Mouse (Mus musculus) CH12.LX (cell line): ENCODE measurements around the gene Crp. TPM values are rescaled to one million over a fixed set of nuclear protein-coding genes. Genes with fewer than 3 reads are reported as not detected.

Experiments used
- DNase-seq: peaks from one replicate; pipeline ENCODE4 v3.0.0-alpha.2; 2013; ENCODE audit errors: extremely low read depth
- H3K27ac ChIP-seq: 2 replicates; pipeline ENCODE4 v1.5.1; 2012; ENCODE audit warnings: low read depth, mild to moderate bottlenecking, control low read depth, moderate library complexity; ENCODE audit not compliant: insufficient read depth
- H3K27me3 ChIP-seq: replicated peaks from 2 replicates; pipeline ENCODE3; 2012; ENCODE audit warnings: inconsistent platforms
- H3K36me3 ChIP-seq, 2 experiments: replicated peaks in 1 of 2; 2 replicates each; pipeline versions ENCODE3 to v1.6.1; 2012; ENCODE audit warnings: inconsistent platforms in 1 of 2, low read length in 1 of 2, mild to moderate bottlenecking in 1 of 2, mixed read lengths in 1 of 2, moderate library complexity in 1 of 2; ENCODE audit not compliant: control insufficient read depth in 1 of 2, insufficient read depth in 1 of 2
- H3K4me1 ChIP-seq, 2 experiments: 2 replicates each; pipeline ENCODE4 v1.6.1; 2012; ENCODE audit warnings: inconsistent platforms in 1 of 2, moderate library complexity in 1 of 2; ENCODE audit not compliant: insufficient read depth in 2 of 2, control insufficient read depth in 1 of 2
- H3K4me2 ChIP-seq: 2 replicates; pipeline ENCODE4 v1.6.1; 2012; ENCODE audit warnings: low read depth, mild to moderate bottlenecking, control low read depth; ENCODE audit not compliant: poor library complexity, insufficient read depth, severe bottlenecking
- H3K4me3 ChIP-seq, 3 experiments: fragments of 150-350 bp in 1 of 3; sonication (generic) in 1 of 3; replicated peaks in 1 of 3; 2 replicates each; pipeline versions ENCODE3 to v1.5.1; 2011 to 2012; ENCODE audit warnings: low read depth in 2 of 3, low read length in 2 of 3, mild to moderate bottlenecking in 2 of 3, moderate library complexity in 2 of 3, control low read depth in 1 of 3, improper control_type of control experiment in 1 of 3, inconsistent platforms in 1 of 3, mixed read lengths in 1 of 3; ENCODE audit not compliant: poor library complexity in 1 of 3
- H3K79me2 ChIP-seq: replicated peaks from 2 replicates; pipeline ENCODE4 v1.6.1; 2012; ENCODE audit warnings: mild to moderate bottlenecking, moderate library complexity; ENCODE audit not compliant: control insufficient read depth, poor library complexity, insufficient read depth, severe bottlenecking; ENCODE audit errors: extremely low read depth
- H3K9ac ChIP-seq: 2 replicates; pipeline ENCODE4 v1.6.1; 2012; ENCODE audit warnings: low read depth, mild to moderate bottlenecking, control low read depth, moderate library complexity; ENCODE audit not compliant: insufficient read depth
- H3K9me3 ChIP-seq: replicated peaks from 2 replicates; pipeline ENCODE3; 2012; ENCODE audit warnings: low read length, inconsistent platforms, mixed read lengths
- CHD1 ChIP-seq: IDR thresholded peaks from 2 replicates; pipeline ENCODE4 v1.6.1; 2012; ENCODE audit warnings: low read depth, low read length, improper control_type of control experiment, inconsistent platforms
- CTCF ChIP-seq, 2 experiments: IDR thresholded peaks in 1 of 2; conservative IDR thresholded peaks in 1 of 2; 2 replicates each; pipeline ENCODE4 v1.5.1; 2011 to 2012; ENCODE audit warnings: low read depth in 2 of 2, low read length in 2 of 2, improper control_type of control experiment in 1 of 2, inconsistent platforms in 1 of 2, mild to moderate bottlenecking in 1 of 2, moderate library complexity in 1 of 2
- ELF1 ChIP-seq: IDR thresholded peaks from 2 replicates; pipeline ENCODE4 v1.6.1; 2014; ENCODE audit warnings: low read depth, mild to moderate bottlenecking, inconsistent platforms, low read length, improper control_type of control experiment
- EP300 ChIP-seq: IDR thresholded peaks from 2 replicates; pipeline ENCODE4 v1.6.1; 2011; ENCODE audit warnings: low read length, improper control_type of control experiment
- ETS1 ChIP-seq: conservative IDR thresholded peaks from 2 replicates; pipeline ENCODE4 v1.6.1; 2012; ENCODE audit warnings: low read depth, mild to moderate bottlenecking, inconsistent platforms, low read length, improper control_type of control experiment, moderate library complexity
- GABPA ChIP-seq: IDR thresholded peaks from 2 replicates; pipeline ENCODE4 v1.6.1; 2012; ENCODE audit warnings: low read depth, low read length, improper control_type of control experiment, inconsistent platforms; ENCODE audit not compliant: insufficient replicate concordance
- HCFC1 ChIP-seq: IDR thresholded peaks from 2 replicates; pipeline ENCODE4 v1.6.1; 2012; ENCODE audit warnings: low read depth, mild to moderate bottlenecking, inconsistent platforms, low read length, improper control_type of control experiment
- IRF4 ChIP-seq: IDR thresholded peaks from 2 replicates; pipeline ENCODE4 v1.6.1; 2014; ENCODE audit warnings: low read depth, mild to moderate bottlenecking, inconsistent platforms, low read length, improper control_type of control experiment
- KAT2A ChIP-seq: IDR thresholded peaks from 2 replicates; pipeline ENCODE4 v1.6.1; 2012; ENCODE audit warnings: low read length, improper control_type of control experiment, inconsistent platforms; ENCODE audit not compliant: insufficient replicate concordance
- MAFK ChIP-seq: IDR thresholded peaks from 2 replicates; pipeline ENCODE4 v1.6.1; 2011; ENCODE audit warnings: low read length, improper control_type of control experiment; ENCODE audit not compliant: insufficient replicate concordance
- MAZ ChIP-seq: IDR thresholded peaks from 2 replicates; pipeline ENCODE4 v1.6.1; 2012; ENCODE audit warnings: low read depth, mild to moderate bottlenecking, inconsistent platforms, low read length, improper control_type of control experiment, moderate library complexity
- MEF2A ChIP-seq: IDR thresholded peaks from 2 replicates; pipeline ENCODE4 v1.6.1; 2014; ENCODE audit warnings: low read depth, mild to moderate bottlenecking, inconsistent platforms, low read length, improper control_type of control experiment, borderline replicate concordance
- NELFE ChIP-seq: IDR thresholded peaks from 2 replicates; pipeline ENCODE4 v1.6.1; 2011; ENCODE audit warnings: low read depth, low read length, improper control_type of control experiment
- NRF1 ChIP-seq: IDR thresholded peaks from 2 replicates; pipeline ENCODE4 v1.6.1; 2014; ENCODE audit warnings: low read depth, mild to moderate bottlenecking, inconsistent platforms, low read length, improper control_type of control experiment, moderate library complexity
- PAX5 ChIP-seq: IDR thresholded peaks from 2 replicates; pipeline ENCODE4 v1.6.1; 2012; ENCODE audit warnings: low read length, inconsistent platforms, mixed read lengths
- POLR2A ChIP-seq: IDR thresholded peaks from 2 replicates; pipeline ENCODE4 v1.6.1; 2011; ENCODE audit warnings: low read depth, mild to moderate bottlenecking, improper control_type of control experiment, low read length
- POLR2AphosphoS2 ChIP-seq: IDR thresholded peaks from 2 replicates; pipeline ENCODE4 v1.6.1; 2011; ENCODE audit warnings: low read depth, low read length, improper control_type of control experiment
- RAD21 ChIP-seq: IDR thresholded peaks from 2 replicates; pipeline ENCODE4 v1.6.1; 2011; ENCODE audit warnings: low read depth, mild to moderate bottlenecking, low read length, improper control_type of control experiment, moderate library complexity
- SIN3A ChIP-seq: IDR thresholded peaks from 2 replicates; pipeline ENCODE4 v1.6.1; 2012; ENCODE audit warnings: low read length, improper control_type of control experiment, inconsistent platforms
- SMC3 ChIP-seq: IDR thresholded peaks from 2 replicates; pipeline ENCODE4 v1.6.1; 2011; ENCODE audit warnings: low read depth, low read length, improper control_type of control experiment
- TBP ChIP-seq: conservative IDR thresholded peaks from 2 replicates; pipeline ENCODE4 v1.6.1; 2011; ENCODE audit warnings: low read depth, low read length, improper control_type of control experiment
- UBTF ChIP-seq: IDR thresholded peaks from 2 replicates; pipeline ENCODE4 v1.6.1; 2012; ENCODE audit warnings: low read depth, mild to moderate bottlenecking, inconsistent platforms, low read length, improper control_type of control experiment, moderate library complexity
- USF2 ChIP-seq: conservative IDR thresholded peaks from 2 replicates; pipeline ENCODE4 v1.6.1; 2011; ENCODE audit warnings: low read depth, low read length, improper control_type of control experiment
- ZC3H11A ChIP-seq: IDR thresholded peaks from 2 replicates; pipeline ENCODE4 v1.6.1; 2012; ENCODE audit warnings: low read depth, mild to moderate bottlenecking, inconsistent platforms, low read length, improper control_type of control experiment
- ZMIZ1 ChIP-seq: IDR thresholded peaks from 2 replicates; pipeline ENCODE4 v1.6.1; 2012; ENCODE audit warnings: low read depth, mild to moderate bottlenecking, inconsistent platforms, low read length, improper control_type of control experiment
- ZNF384 ChIP-seq: IDR thresholded peaks from 2 replicates; pipeline ENCODE4 v1.6.1; 2012; ENCODE audit warnings: low read depth, low read length, improper control_type of control experiment, inconsistent platforms
- dilution Hi-C: fragments of 300-500 bp; cut with MboI; formaldehyde crosslinking; loops from 2 replicates; pipeline ENCODE4 v1.14.3; 2020; ENCODE audit warnings: low sequenced_read_pairs; ENCODE audit not compliant: extremely low pct_unique_long_range_greater_than_20kb, extremely low pct_ligation_motif_present
- in situ Hi-C: fragments of 300-500 bp; cut with MboI; formaldehyde crosslinking; loops from 3 replicates; pipeline ENCODE4 v1.14.3; 2019; ENCODE audit warnings: low sequenced_read_pairs, low pct_ligation_motif_present, low pct_unique_long_range_greater_than_20kb, mixed read lengths
- polyA plus RNA-seq: library from polyadenylated mRNA; unstranded; fragments of >175 nt; gene quantifications from 2 replicates; pipeline ENCODE4 v1.2.1, GENCODE M21; 2012; ENCODE audit warnings: low read depth; ENCODE audit not compliant: insufficient read length
- total RNA-seq, 2 experiments: library from RNA; depleted of rRNA; stranded (reverse); fragments of 300-350 nt in 1 of 2; fragments of >200 nt in 1 of 2; gene quantifications; 2 replicates each; pipeline ENCODE4 v1.2.3; 2012 to 2014

Gene Crp
- total and polyA plus RNA-seq, 3 experiments = not detected

- H3K4me3 ChIP-seq = no peak overlapping the region
- H3K4me1 ChIP-seq = no peaks in the 10 kb centered on the region
- no peak overlapping the region for H3K4me2 ChIP-seq
- in situ Hi-C loops = no loop called here
- TF ChIP-seq MAZ (no peak), KAT2A (no peak), GABPA (no peak), HCFC1 (no peak), MEF2A (no peak), NELFE (no peak), ETS1 (no peak), SMC3 (no peak), CHD1 (no peak), CTCF (conservative IDR thresholded peaks at IDR 0.05 in 1 of 2, IDR thresholded peaks at IDR 0.05 in 1 of 2; ENCODE audit: low read depth in 2 of 2, low read length in 2 of 2) (no peak), RAD21 (no peak), POLR2AphosphoS2 (no peak), NRF1 (no peak), MAFK (no peak), PAX5 (no peak), POLR2A (no peak), IRF4 (no peak), ZNF384 (no peak)
- no peak overlapping the region for H3K27ac ChIP-seq
- H3K36me3 ChIP-seq = no peaks in the 10 kb centered on the region
- no peak overlapping the region for H3K9ac ChIP-seq
- H3K79me2 ChIP-seq = no peaks in the 10 kb centered on the region
- dilution Hi-C loops = no loop called here
- DNase-seq = no peak
- no peaks in the 10 kb centered on the region for H3K27me3 ChIP-seq
- H3K9me3 ChIP-seq = no peaks in the 10 kb centered on the region
Measured at GRCm38 (mm10) chr1:172701901-172702300, 4.0 kb downstream of the Crp start.

- H3K4me3 ChIP-seq = no peak overlapping the region
- dilution Hi-C loops (no loop called here), in situ Hi-C loops (no loop called here)
- H3K9ac ChIP-seq = no peak overlapping the region
- peaks cover 0 to 4% of the 10 kb centered on the region in 2 experiments; a peak in 2 of 4 replicates for H3K4me1 ChIP-seq
- no peaks in the 10 kb centered on the region for H3K27me3 ChIP-seq
- no peak for TF ChIP-seq GABPA
- TF ChIP-seq TBP = no peak
- no peak for TF ChIP-seq EP300
- TF ChIP-seq SIN3A = no peak
- no peak for TF ChIP-seq ELF1
- TF ChIP-seq IRF4 = no peak
- TF ChIP-seq ZNF384 = no peak
- no peak for TF ChIP-seq ZC3H11A
- TF ChIP-seq MAFK = no peak
- no peak for TF ChIP-seq UBTF
- no peak for TF ChIP-seq ZMIZ1
- no peak for TF ChIP-seq CHD1
- TF ChIP-seq USF2 = no peak
- no peak for TF ChIP-seq POLR2A
- no peaks in the 10 kb centered on the region for H3K79me2 ChIP-seq
- H3K36me3 ChIP-seq = no peaks in the 10 kb centered on the region
- DNase-seq = no peak
- no peak overlapping the region for H3K4me2 ChIP-seq
- no peak overlapping the region for H3K27ac ChIP-seq
- H3K9me3 ChIP-seq = no peaks in the 10 kb centered on the region
Measured at GRCm38 (mm10) chr1:172704769-172705168, 6.9 kb downstream of the Crp start.
